Mouse (Mus musculus) kidney, postnatal 25 days (tissue): ENCODE measurements around the gene Metap2.

Source experiments
- DNase-seq, 2 experiments: peaks; one replicate each; pipeline ENCODE4 v3.0.0; 2021; ENCODE audit warnings: mixed read lengths in 2 of 2

Metap2 gene

DNA sequence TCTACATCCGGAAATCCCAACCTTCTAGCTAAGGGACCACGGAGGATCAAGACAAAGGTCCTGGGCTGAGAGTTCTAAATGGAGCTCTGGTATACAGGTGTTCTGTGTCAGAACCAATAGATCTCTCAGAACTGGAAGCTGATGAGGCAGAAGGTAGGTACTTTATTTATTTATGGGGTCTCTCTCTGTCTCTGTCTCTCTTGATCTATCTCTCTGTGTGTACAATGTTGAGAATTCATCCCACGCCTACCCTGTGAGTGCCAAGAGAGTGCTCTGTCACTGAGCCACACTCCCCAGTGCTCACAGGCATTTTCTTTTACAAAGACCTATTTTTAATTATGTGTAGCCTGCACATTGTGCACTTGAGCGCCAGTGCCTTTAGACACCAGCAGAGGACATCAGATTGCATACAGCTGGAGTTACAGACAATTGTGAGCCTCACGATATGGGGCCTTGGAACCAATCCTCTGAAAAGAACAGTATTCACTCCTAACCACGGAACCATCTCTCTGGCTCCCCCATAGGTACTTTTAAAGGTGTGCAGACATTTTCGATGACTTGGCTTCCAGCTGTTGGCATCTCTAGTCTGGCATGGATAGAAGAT is at the start of gene Metap2:
Metap2 (minus strand) TSS at position 51 of the 604 bp plus-strand sequence.
- no peak for DNase-seq

DNA sequence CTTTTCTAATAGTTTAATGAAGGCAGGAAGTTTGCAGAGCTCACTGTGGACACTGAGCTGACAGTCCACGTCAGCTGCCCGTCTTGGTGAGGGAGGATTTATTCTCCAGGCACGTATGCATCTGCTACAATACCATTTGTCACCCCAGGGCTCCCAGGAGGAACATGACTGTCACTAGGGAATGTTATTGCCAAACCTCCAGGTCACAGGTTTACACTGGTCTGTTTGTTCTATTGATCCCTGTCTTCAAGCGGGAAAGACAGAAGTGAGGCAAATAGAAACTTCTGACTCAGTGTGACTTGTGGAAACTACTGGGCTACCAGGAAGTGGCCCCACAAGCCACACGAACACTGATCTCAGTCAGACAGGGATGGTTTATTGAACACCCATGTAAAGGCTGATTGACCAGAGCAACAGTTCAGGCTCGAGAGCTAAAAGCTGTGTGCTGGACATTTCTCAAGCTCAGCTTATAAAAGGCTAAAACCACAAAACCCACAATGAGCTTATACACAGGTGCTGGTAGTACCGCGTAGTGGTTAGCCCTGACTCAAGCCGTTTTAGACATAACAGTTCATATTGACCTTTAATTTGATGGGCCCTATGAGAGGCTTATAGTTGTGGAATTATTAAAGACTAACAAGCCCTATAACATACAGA is 49.1 kb upstream of the Metap2 start:
- no peak for DNase-seq

DNA sequence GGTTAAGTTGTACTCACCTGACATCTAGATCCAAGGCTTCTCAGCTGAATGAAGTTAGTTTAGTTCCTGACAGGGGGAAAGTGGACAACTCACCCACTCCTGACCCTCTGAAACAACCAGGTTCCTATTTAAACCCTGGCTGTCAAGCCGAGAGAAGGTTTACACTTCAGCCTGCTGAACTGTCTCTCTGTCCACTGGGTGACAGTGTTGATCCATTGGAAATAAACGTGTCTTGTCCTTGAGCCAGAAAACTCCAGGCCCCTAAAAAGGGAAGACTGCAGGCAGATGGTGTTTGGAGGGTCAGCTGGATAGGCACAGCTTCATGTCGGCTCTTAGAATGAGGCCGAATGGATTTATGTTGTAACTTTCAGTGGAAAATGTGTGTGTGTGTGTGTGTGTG is 48.5 kb upstream of the Metap2 start:
- peak in 1 of 2 experiments; percentile 14 for DNase-seq

GRCm38 (mm10) chr10:93944241-93944640 is 47.3 kb upstream of the Metap2 start:
- peak in 1 of 2 experiments; percentile 13 for DNase-seq

DNA sequence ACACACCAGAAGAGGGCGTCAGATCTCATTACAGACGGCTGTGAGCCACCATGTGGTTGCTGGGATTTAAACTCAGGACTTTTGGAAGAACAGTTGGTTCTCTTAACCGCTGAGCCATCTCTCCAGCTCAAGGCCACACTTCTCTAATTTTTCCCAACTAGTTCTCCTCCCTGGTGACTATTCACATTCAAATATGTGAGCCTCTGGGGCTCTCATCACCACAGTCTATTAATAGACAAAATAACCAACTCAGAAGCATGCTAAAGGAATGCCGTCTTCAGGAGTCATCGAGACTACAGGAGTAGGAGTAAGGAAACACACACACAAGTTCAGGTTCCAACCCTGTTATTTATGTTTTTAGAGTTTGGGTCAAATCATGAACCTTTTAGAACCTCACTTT is 43.4 kb upstream of the Metap2 start:
- DNase-seq = no peak

GRCm38 (mm10) chr10:93939676-93940075 is 42.8 kb upstream of the Metap2 start:
- DNase-seq = no peak

DNA sequence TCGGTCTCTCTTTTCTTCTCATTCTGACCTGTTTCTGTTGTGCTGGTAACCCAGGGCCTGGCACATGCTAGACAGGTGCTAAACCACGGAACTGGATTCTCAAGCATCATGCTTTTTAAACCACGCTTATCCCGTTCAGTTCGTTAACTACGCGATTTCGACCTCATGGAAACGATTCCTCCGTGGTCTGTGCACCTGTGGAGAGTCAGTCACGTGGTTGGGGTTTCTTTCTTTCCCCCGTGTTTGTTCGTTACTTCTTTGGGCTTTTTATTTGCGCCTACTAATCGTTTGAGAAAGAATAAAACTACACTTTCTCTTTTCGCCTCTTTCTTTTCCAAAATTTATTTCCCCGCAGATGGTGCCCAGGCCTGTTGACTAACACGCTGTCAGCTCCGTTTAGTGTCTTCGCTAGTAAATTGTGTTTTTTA is 42.0 kb upstream of the Metap2 start:
- DNase-seq = no peak

DNA sequence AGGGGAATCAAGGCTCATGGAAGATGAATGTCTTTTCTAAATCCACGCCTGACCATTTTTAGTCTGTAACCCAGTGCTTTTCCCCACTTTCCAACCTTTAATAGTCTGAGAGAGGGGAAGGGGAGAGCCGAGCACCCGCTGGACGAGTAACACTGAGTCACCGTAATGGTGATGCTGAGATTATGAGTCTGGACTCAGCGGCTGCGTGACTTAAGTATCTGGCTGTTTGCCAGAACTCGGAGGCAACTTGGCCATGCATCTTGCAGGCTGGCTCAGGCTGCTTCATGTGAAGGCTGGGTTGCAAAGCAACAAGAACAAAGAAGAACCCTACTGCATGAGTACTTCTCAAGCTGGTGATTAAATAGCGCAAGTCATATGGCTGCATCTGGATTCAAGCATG is 37.1 kb upstream of the Metap2 start:
- no peak for DNase-seq

DNA sequence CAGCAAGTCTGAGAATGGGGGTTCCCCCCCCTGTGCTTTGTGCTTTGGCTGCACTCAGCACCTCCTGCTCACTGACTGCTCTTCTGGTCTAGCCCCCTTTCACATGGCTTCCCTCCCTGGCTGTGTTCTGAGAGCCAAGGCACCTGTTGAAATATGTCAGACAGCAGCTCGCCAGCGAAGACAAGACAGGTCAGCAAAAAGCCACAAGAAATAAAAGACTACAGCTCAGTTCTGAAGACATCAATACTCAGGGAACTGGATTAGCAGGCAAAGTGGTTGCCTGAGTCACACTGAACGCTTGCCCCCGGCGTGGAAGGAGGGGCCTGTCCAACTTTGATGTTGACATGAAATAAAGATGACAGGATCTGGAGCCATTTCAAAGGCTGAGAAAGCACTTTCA is 36.0 kb upstream of the Metap2 start:
- DNase-seq = no peak

DNA sequence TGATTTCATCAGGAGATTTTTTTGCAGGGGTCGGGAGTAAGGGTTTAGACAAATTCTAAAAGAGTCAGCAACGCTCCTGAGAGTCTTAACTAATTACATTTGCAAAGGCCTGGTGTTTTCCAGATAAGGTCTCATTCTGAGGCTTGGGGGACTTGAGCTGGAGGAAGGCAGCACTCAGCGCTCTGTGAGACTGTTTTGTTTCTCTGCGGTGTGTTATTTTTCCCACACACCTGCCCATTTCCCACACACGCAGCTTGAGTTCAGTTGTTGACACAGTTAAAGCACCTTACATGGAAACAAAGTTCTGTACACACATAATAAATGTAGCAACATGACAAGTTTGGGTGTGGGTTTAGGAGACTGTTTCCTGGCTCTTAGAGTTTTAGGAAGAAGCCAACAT is 35.1 kb upstream of the Metap2 start:
- no peak for DNase-seq

DNA sequence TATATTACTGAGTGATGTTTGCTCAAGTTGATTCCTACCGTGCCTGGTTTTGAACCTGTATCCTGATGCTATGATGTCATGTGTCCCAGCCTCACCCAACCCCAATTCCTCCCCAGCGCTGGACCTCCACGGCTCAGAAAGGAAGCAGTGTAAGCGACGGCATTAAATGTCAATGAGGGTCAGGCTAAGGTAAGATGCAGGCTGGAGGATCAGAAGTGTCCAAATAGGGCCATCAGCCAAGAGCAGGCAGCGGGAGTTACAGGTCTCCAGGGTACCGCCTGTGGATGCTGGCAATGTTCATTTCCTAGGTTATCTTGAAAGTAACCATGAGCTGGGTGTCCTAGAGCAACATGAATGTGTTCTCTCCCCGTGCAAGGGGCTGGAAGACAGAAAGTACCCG is 34.5 kb upstream of the Metap2 start:
- DNase-seq = no peak

- no peak for DNase-seq
These were observed 33.4 kb upstream of the Metap2 start for GRCm38 (mm10) chr10:93930236-93930824.

DNA sequence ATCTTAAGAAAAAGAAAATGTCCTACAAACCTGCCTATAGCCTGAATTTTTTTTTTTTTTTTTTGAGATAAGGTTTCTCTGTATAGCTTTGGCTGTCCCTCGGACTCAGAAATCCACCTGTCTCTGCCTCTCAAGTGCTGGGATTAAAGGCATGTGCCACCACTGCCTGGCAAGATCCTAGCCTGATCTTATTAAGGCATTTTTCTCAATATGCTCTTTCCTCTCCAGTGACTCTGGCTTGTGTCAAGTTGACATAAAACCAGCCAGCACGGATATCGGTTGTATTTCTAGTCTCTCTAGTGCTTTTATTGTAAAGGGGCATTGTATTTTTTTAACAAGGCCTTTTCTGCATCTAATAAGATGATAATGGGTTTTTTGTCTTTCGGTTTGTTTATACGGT is 27.8 kb upstream of the Metap2 start:
- no peak for DNase-seq

DNA sequence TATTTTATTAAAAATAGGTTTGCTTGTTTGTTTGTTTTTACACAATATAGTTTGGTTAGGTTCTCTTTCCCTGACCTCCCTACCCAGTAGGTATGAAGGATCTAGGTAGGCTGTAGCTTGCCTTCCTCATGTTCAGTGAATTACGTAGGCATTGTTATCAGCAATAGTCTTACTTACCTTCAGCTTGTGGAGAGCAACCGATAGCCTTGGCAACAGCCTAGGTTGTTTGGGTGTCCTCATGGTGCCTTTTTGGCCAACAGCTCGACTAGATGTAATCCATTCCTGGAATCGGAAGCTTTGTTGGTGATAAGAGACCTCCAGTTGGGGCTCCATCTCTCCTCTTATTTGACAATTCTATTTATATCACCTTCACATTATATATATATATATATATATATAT is 24.3 kb upstream of the Metap2 start:
- DNase-seq = no peak

GRCm38 (mm10) chr10:93919227-93919626 is 22.3 kb upstream of the Metap2 start:
- DNase-seq = peak; percentile 55 to 66

DNA sequence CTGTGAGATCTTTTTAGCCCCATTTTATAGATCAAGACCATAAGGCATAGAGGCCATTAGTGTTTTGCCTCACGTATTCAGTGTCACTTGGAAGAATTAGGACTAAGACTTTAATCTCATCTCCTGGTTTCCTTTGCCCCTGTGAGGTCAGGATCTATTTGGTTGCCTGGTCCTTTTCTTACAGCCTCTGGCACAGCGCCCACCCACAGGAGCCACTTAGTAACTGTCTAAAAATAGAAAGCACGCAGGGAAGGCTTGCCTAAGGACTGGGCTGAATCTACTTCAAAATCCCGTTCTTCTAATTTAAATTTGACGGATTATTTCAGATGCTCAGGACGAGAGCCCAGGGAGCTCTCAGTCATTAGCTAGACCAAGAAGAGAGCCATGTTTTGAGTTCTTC is 21.8 kb upstream of the Metap2 start:
- peak; percentile 76 to 78 for DNase-seq

- DNase-seq = no peak
These were observed 21.2 kb upstream of the Metap2 start for GRCm38 (mm10) chr10:93918087-93918486.

DNA sequence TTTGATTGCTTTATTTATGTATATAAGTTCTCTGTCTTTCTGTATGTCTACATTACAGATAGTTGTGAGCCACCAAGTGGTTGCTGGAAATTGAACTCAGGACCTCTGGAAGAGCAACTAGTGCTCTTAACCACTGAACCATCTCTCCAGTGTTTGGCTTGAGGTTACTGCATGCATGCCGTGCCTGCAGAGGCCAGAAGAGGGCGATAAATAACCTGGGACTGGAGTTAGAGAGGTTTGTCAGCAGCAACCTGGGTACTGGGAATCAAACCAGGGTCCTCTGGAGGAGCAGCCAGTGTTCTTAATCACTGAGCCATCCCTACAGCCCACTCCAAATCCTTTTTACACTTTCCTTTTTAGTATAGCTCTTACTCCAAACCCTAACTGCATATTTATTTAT is 19.9 kb upstream of the Metap2 start:
- DNase-seq = no peak

DNA sequence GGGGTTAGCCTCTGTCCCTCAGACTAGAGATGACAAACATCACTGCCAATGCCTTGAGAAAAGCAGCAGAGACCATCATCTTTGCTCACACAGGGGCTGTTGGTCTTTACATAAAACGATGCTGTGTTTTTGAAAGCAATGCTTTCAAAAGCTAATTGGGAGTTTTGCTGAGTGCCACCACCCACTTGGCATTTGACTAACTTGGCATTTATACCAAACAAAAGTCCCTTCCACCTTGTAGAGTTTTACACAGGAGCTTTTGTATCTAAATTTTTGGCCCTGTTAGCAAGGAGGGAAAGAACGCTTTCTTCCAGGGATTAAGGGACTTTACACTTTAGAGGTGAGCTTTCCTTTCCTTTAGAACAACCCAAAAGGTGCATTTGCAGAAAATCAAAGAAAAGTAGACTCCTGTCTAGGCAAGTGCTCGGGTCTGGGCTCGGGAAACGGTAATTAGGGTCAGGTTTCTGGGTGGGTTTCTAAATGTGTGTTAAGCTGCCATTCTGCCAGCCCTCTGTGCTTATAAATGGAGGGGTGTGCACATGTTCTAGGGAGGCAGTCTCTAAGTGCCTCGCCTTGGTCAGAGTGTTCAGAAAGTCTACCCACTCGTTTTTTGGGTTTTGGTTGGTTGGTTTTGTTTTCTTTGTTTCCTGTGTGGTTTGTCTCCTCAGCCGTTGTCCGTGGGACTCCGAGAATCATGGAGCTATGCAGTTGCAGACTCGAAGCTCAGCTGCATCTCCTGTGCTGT is 18.8 kb upstream of the Metap2 start:
- DNase-seq = no peak

GRCm38 (mm10) chr10:93913525-93913924 is 16.6 kb upstream of the Metap2 start:
- DNase-seq = no peak

DNA sequence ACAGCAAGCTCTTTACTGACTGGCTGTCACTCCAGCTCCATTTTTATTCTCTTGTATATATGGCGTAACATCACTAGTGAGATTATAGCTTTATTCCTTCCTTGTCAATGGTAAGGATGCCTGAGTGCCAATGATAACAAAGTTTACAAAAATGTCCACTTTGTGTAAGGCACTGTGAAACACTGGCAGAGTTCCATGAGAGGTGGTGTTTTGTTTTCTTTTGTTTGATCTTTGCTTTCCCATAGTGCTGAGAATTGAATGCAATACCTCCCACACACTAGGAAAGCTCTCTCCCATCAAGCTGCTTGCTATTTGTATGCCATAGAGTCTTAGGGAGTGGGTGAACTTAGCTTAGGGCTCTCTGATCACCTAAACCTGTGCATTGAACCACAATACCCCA is 16.0 kb upstream of the Metap2 start:
- no peak for DNase-seq

DNA sequence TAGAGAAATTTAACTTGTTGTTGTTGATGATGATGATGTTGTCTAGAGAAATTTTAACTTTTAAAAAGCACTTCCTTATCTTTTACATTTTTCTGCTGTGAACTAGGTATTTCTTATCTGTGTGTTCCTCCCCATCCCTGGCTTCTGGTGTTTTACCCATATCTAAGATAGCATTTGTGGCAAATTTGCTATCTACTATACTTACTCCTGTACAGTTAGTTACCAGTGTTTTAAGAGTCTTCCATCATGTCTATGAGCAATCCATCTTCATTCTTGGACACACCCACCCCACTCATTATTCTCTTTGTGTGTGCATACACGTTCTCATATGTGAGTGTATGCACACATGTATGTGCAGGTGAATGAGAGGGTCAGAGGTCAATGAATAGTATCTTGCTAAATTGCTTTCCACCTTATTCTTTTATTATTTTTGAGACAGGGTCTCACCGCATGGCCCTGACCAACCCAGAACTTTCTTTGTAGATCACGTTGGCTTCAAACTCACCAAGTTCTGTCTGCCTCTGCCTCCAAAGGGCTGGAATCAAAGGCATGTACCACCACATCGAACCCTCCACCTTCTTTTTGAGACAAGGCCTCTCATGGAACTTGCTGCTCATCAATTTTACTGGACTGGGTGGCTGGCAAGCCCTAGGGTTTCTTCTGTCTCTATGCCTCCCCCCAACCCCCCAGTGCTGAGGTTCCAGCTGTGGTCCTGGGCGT is 15.4 kb upstream of the Metap2 start:
- DNase-seq = no peak

DNA sequence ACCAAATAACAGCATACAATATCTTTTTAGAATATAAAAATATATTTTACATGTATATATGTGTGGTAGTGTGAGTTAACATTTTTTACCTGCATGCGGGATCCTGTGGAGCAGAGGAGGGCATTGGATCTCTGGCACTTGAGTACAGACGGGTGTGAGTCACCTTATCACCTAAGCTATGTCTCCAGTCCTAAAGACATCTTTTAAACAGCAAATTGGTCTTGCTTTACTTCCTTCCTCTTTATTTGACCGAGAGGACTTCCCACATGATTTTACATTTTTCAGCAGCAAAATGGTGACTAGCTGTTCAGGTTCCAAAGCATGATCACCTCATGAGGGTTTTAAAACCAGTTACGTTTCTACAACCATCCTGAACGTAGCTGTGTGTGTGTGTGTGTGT is 14.4 kb upstream of the Metap2 start:
- no peak for DNase-seq
